Mouse (Mus musculus): ENCODE results near the gene Eif4e2. TPM values are rescaled to one million over a fixed set of nuclear protein-coding genes. Genes with fewer than 3 reads are reported as not detected.

The Eif4e2 gene
- polyA plus RNA-seq, 1 experiment from 2014 or later, result 135 TPM

GRCm38 (mm10) chr1:87239056-87239455 is 25.3 kb downstream of the Eif4e2 start:
- Histone ChIP-seq H3K36me3 (ENCODE audit: control insufficient read depth, insufficient read depth, low read length) (peaks cover 3% of the 10 kb centered on the region; the same call in 1 of the 2 replicates), H3K4me3 (ENCODE audit: low read depth, low read length) (no peak overlapping the region), H3K4me2 (replicated peaks; ENCODE audit: low read depth) (no peak overlapping the region), H3K27me3 (ENCODE audit: control insufficient read depth, insufficient read depth, low read length) (no peaks in the 10 kb centered on the region), H3K27ac (replicated peaks) (no peak overlapping the region), H3K9ac (ENCODE audit: low read length) (no peak overlapping the region), H3K4me1 (replicated peaks; ENCODE audit: control insufficient read depth, insufficient read depth) (no peaks in the 10 kb centered on the region), H3K9me3 (ENCODE audit: control insufficient read depth, low read length) (no peaks in the 10 kb centered on the region)
- ATAC-seq (ENCODE audit: low FRiP score, low TSS enrichment), result no peak
- no peak for TF ChIP-seq EP300 (optimal IDR thresholded peaks at IDR 0.05)
- TF ChIP-seq CTCF (IDR thresholded peaks at IDR 0.05; ENCODE audit: low read depth), result no peak
- 51% methylated on average over 8 of the region's 8 CpGs for WGBS
- no peak for DNase-seq (ENCODE audit: low spot score)

- no peaks in the 10 kb centered on the region for H3K27me3 ChIP-seq (ENCODE audit: control insufficient read depth, insufficient read depth, low read length)
- H3K9ac ChIP-seq (ENCODE audit: low read length), result no peak overlapping the region
- no peak overlapping the region for H3K27ac ChIP-seq (replicated peaks)
- H3K9me3 ChIP-seq (ENCODE audit: control insufficient read depth, low read length), result no peaks in the 10 kb centered on the region
- ATAC-seq (ENCODE audit: low FRiP score, low TSS enrichment), result no peak
- 87% methylated on average over 8 of the region's 8 CpGs for WGBS
- H3K36me3 ChIP-seq (ENCODE audit: control insufficient read depth, insufficient read depth, low read length), result peaks cover 3% of the 10 kb centered on the region; the same call in 1 of the 2 replicates
- no peak overlapping the region for H3K4me2 ChIP-seq (replicated peaks; ENCODE audit: low read depth)
- TF ChIP-seq CTCF (IDR thresholded peaks at IDR 0.05; ENCODE audit: low read depth) (no peak), EP300 (optimal IDR thresholded peaks at IDR 0.05) (no peak)
- H3K4me3 ChIP-seq (ENCODE audit: low read depth, low read length), result no peak overlapping the region
- no peaks in the 10 kb centered on the region for H3K4me1 ChIP-seq (replicated peaks; ENCODE audit: control insufficient read depth, insufficient read depth)
- DNase-seq (ENCODE audit: low spot score), result no peak
Observed at GRCm38 (mm10) chr1:87243021-87243420, 29.3 kb downstream of the Eif4e2 start.

GRCm38 (mm10) chr1:87245430-87245829 is 31.7 kb downstream of the Eif4e2 start:
- no peak overlapping the region for H3K9ac ChIP-seq (ENCODE audit: low read length)
- no peak overlapping the region for H3K27ac ChIP-seq (replicated peaks)
- no peak for ATAC-seq (ENCODE audit: low FRiP score, low TSS enrichment)
- no peaks in the 10 kb centered on the region for H3K4me1 ChIP-seq (replicated peaks; ENCODE audit: control insufficient read depth, insufficient read depth)
- H3K27me3 ChIP-seq (ENCODE audit: control insufficient read depth, insufficient read depth, low read length), result no peaks in the 10 kb centered on the region
- DNase-seq (ENCODE audit: low spot score), result no peak
- TF ChIP-seq CTCF (IDR thresholded peaks at IDR 0.05; ENCODE audit: low read depth), result no peak
- TF ChIP-seq EP300 (optimal IDR thresholded peaks at IDR 0.05), result no peak
- no peak overlapping the region for H3K4me3 ChIP-seq (ENCODE audit: low read depth, low read length)
- H3K9me3 ChIP-seq (ENCODE audit: control insufficient read depth, low read length), result no peaks in the 10 kb centered on the region
- 15% methylated on average over 1 of the region's 1 CpGs for WGBS
- no peaks in the 10 kb centered on the region for H3K36me3 ChIP-seq (ENCODE audit: control insufficient read depth, insufficient read depth, low read length)
- no peak overlapping the region for H3K4me2 ChIP-seq (replicated peaks; ENCODE audit: low read depth)

GRCm38 (mm10) chr1:87245929-87246815 is 32.5 kb downstream of the Eif4e2 start:
- 25% methylated on average over 22 of the region's 22 CpGs for WGBS
- no peaks in the 10 kb centered on the region for H3K36me3 ChIP-seq (ENCODE audit: control insufficient read depth, insufficient read depth, low read length)
- no peak overlapping the region for H3K4me3 ChIP-seq (ENCODE audit: low read depth, low read length)
- peak; percentile 85 for ATAC-seq (ENCODE audit: low FRiP score, low TSS enrichment)
- no peaks in the 10 kb centered on the region for H3K27me3 ChIP-seq (ENCODE audit: control insufficient read depth, insufficient read depth, low read length)
- peak; percentile 76 for DNase-seq (ENCODE audit: low spot score)
- H3K9ac ChIP-seq (ENCODE audit: low read length), result no peak overlapping the region
- H3K4me1 ChIP-seq (replicated peaks; ENCODE audit: control insufficient read depth, insufficient read depth), result no peaks in the 10 kb centered on the region
- peak overlapping the region; percentile 14; the same call in 1 of the 2 replicates for H3K4me2 ChIP-seq (replicated peaks; ENCODE audit: low read depth)
- no peaks in the 10 kb centered on the region for H3K9me3 ChIP-seq (ENCODE audit: control insufficient read depth, low read length)
- H3K27ac ChIP-seq (replicated peaks), result no peak overlapping the region
- TF ChIP-seq CTCF (IDR thresholded peaks at IDR 0.05; ENCODE audit: low read depth), result peak; percentile 93
- TF ChIP-seq EP300 (optimal IDR thresholded peaks at IDR 0.05), result no peak

GRCm38 (mm10) chr1:87252040-87252609 is 38.4 kb downstream of the Eif4e2 start:
- Histone ChIP-seq H3K4me3 (ENCODE audit: low read depth, low read length) (no peak overlapping the region), H3K4me2 (replicated peaks; ENCODE audit: low read depth) (no peak overlapping the region), H3K27ac (replicated peaks) (no peak overlapping the region), H3K36me3 (ENCODE audit: control insufficient read depth, insufficient read depth, low read length) (no peaks in the 10 kb centered on the region), H3K9me3 (ENCODE audit: control insufficient read depth, low read length) (no peaks in the 10 kb centered on the region), H3K9ac (ENCODE audit: low read length) (no peak overlapping the region), H3K27me3 (ENCODE audit: control insufficient read depth, insufficient read depth, low read length) (no peaks in the 10 kb centered on the region), H3K4me1 (replicated peaks; ENCODE audit: control insufficient read depth, insufficient read depth) (no peaks in the 10 kb centered on the region)
- DNase-seq (ENCODE audit: low spot score) (no peak), ATAC-seq (ENCODE audit: low FRiP score, low TSS enrichment) (no peak)
- WGBS, result 51% methylated on average over 5 of the region's 5 CpGs
- TF ChIP-seq EP300 (optimal IDR thresholded peaks at IDR 0.05), result no peak
- no peak for TF ChIP-seq CTCF (IDR thresholded peaks at IDR 0.05; ENCODE audit: low read depth)

GRCm38 (mm10) chr1:87255173-87255572 is 41.5 kb downstream of the Eif4e2 start:
- Histone ChIP-seq H3K36me3 (ENCODE audit: control insufficient read depth, insufficient read depth, low read length) (no peaks in the 10 kb centered on the region), H3K9me3 (ENCODE audit: control insufficient read depth, low read length) (no peaks in the 10 kb centered on the region), H3K4me1 (replicated peaks; ENCODE audit: control insufficient read depth, insufficient read depth) (no peaks in the 10 kb centered on the region), H3K27me3 (ENCODE audit: control insufficient read depth, insufficient read depth, low read length) (0 out of 2 replicates have a peak, but pooled peaks cover 3% of the 10 kb centered on the region), H3K9ac (ENCODE audit: low read length) (no peak overlapping the region), H3K4me3 (ENCODE audit: low read depth, low read length) (no peak overlapping the region), H3K4me2 (replicated peaks; ENCODE audit: low read depth) (no peak overlapping the region), H3K27ac (replicated peaks) (no peak overlapping the region)
- TF ChIP-seq CTCF (IDR thresholded peaks at IDR 0.05; ENCODE audit: low read depth), result no peak
- TF ChIP-seq EP300 (optimal IDR thresholded peaks at IDR 0.05), result no peak
- DNase-seq (ENCODE audit: low spot score), result no peak
- WGBS, result 63% methylated on average over 4 of the region's 4 CpGs
- no peak for ATAC-seq (ENCODE audit: low FRiP score, low TSS enrichment)

Measured in stomach, postnatal 0 days (tissue).